Mouse (Mus musculus): ENCODE results near the gene Qtrt1. TPM values are rescaled to one million over a fixed set of nuclear protein-coding genes. Genes with fewer than 3 reads are reported as not detected.

Qtrt1 gene
- polyA plus RNA-seq, 1 experiment from 2014 or later, result 48.9 TPM

DNA sequence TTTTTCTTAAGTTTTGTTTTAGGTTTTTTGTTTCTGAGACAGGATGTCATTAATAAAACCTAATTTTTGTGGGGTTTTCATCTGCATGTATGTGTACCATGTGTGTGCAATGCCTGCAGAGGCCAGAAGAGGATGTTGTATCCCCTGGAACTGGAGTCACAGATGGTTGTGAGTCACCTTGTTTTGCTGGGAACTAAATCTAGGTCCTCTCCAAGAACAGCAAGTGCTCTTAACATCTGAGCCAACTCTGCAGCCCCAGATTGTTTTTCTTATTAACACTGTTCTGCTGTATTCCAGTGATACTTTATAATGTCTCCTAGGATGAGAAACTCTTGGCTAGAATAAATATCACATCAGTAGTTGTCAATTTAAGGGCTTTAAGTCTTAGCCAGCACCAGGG, 30.8 kb upstream of the Qtrt1 start:
- Histone ChIP-seq H3K4me2 (replicated peaks; ENCODE audit: low read depth, low read length) (no peak overlapping the region), H3K27me3 (ENCODE audit: control insufficient read depth, insufficient read depth, low read length) (no peaks in the 10 kb centered on the region), H3K9me3 (ENCODE audit: control insufficient read depth, low read length) (no peaks in the 10 kb centered on the region), H3K4me3 (ENCODE audit: low read depth, low read length) (no peak overlapping the region), H3K4me1 (replicated peaks; ENCODE audit: control insufficient read depth, insufficient read depth, low read length) (no peaks in the 10 kb centered on the region), H3K36me3 (ENCODE audit: control insufficient read depth, insufficient read depth, low read length) (0 out of 2 replicates have a peak, but pooled peaks cover 2% of the 10 kb centered on the region), H3K9ac (ENCODE audit: low read depth, low read length) (no peak overlapping the region), H3K27ac (ENCODE audit: low read depth, low read length) (no peak overlapping the region)
- no peak for DNase-seq (ENCODE audit: low spot score)
- ATAC-seq (ENCODE audit: low FRiP score), result no peak

DNA sequence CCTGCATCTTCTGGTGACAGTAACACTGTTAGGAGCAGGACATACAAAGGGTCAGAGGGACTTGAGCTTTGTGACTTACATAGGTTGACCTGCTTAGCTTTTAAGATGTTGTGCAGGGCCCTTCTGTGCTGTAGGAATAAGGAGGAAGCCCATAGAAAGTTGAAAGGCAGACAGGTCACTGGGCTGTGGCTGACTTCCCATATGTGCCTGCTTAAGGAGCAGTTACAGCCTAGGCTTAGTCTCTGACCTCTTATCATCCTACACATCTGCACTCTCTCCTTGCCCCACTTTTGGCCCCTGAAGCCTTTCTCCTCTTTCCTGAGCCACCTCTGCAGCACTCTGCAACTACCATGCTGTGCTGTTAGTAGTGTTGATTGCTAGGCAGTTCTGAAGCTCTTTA, 27.7 kb upstream of the Qtrt1 start:
- 0 out of 2 replicates have a peak, but pooled peaks cover 4% of the 10 kb centered on the region for H3K36me3 ChIP-seq (ENCODE audit: control insufficient read depth, insufficient read depth, low read length)
- H3K27ac ChIP-seq (ENCODE audit: low read depth, low read length), result no peak overlapping the region
- DNase-seq (ENCODE audit: low spot score) (no peak), ATAC-seq (ENCODE audit: low FRiP score) (no peak)
- H3K9ac ChIP-seq (ENCODE audit: low read depth, low read length), result no peak overlapping the region
- no peaks in the 10 kb centered on the region for H3K27me3 ChIP-seq (ENCODE audit: control insufficient read depth, insufficient read depth, low read length)
- H3K4me2 ChIP-seq (replicated peaks; ENCODE audit: low read depth, low read length), result no peak overlapping the region
- H3K4me1 ChIP-seq (replicated peaks; ENCODE audit: control insufficient read depth, insufficient read depth, low read length), result no peaks in the 10 kb centered on the region
- H3K9me3 ChIP-seq (ENCODE audit: control insufficient read depth, low read length), result no peaks in the 10 kb centered on the region
- no peak overlapping the region for H3K4me3 ChIP-seq (ENCODE audit: low read depth, low read length)

GRCm38 (mm10) chr9:21392646-21393175, 18.9 kb upstream of the Qtrt1 start:
- H3K27ac ChIP-seq (ENCODE audit: low read depth, low read length), result no peak overlapping the region
- H3K27me3 ChIP-seq (ENCODE audit: control insufficient read depth, insufficient read depth, low read length), result no peaks in the 10 kb centered on the region
- no peak overlapping the region for H3K4me2 ChIP-seq (replicated peaks; ENCODE audit: low read depth, low read length)
- DNase-seq (ENCODE audit: low spot score) (no peak), ATAC-seq (ENCODE audit: low FRiP score) (no peak)
- H3K9me3 ChIP-seq (ENCODE audit: control insufficient read depth, low read length), result no peaks in the 10 kb centered on the region
- H3K36me3 ChIP-seq (ENCODE audit: control insufficient read depth, insufficient read depth, low read length), result peaks cover 25% of the 10 kb centered on the region
- 91% methylated on average over 10 of the region's 10 CpGs for WGBS
- no peaks in the 10 kb centered on the region for H3K4me1 ChIP-seq (replicated peaks; ENCODE audit: control insufficient read depth, insufficient read depth, low read length)
- H3K4me3 ChIP-seq (ENCODE audit: low read depth, low read length), result no peak overlapping the region
- H3K9ac ChIP-seq (ENCODE audit: low read depth, low read length), result no peak overlapping the region

DNA sequence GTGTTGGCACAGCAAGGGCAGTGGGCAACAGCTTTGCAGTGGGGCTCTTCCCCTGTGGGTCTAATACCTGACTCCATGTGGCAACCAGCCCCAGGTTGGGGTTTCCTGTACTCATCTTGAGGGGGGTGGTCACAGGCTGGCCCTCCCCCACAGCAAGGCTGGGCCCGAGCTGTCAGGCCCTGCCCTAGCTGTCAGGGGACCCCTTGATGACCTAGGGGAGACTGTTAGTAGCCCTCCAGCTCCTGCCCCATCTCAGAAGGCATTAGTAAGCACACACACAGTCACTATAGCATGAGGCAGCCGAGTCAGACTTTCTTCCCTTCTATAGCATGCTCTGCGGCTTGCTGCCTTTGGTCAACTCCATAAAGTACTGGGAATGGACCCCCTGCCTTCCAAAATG, 15.9 kb upstream of the Qtrt1 start:
- DNase-seq (ENCODE audit: low spot score) (no peak), ATAC-seq (ENCODE audit: low FRiP score) (no peak)
- no peak overlapping the region for H3K4me3 ChIP-seq (ENCODE audit: low read depth, low read length)
- no peaks in the 10 kb centered on the region for H3K4me1 ChIP-seq (replicated peaks; ENCODE audit: control insufficient read depth, insufficient read depth, low read length)
- no peaks in the 10 kb centered on the region for H3K9me3 ChIP-seq (ENCODE audit: control insufficient read depth, low read length)
- WGBS, result 89% methylated on average over 3 of the region's 3 CpGs
- H3K27ac ChIP-seq (ENCODE audit: low read depth, low read length), result no peak overlapping the region
- peaks cover 30% of the 10 kb centered on the region for H3K36me3 ChIP-seq (ENCODE audit: control insufficient read depth, insufficient read depth, low read length)
- no peak overlapping the region for H3K9ac ChIP-seq (ENCODE audit: low read depth, low read length)
- H3K4me2 ChIP-seq (replicated peaks; ENCODE audit: low read depth, low read length), result no peak overlapping the region
- no peaks in the 10 kb centered on the region for H3K27me3 ChIP-seq (ENCODE audit: control insufficient read depth, insufficient read depth, low read length)

DNA sequence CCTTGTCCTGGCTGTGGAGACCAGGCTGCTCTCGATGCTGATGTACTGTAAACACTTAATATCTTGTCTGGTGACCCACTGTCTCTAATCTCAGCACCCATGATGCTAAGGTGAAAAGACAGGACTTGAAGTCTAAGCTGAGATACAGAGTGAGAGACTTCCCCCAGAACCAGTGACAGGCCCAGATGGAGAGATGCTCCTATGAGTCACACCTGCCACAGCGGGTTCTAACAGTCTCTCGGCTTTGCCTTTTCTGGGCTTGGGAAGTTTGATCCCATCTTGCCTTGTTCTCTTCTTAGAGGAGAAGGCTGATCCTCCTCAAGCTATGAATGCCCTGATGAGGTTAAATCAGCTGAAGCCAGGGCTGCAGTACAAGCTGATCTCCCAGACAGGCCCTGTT, 14.5 kb upstream of the Qtrt1 start:
- no peak overlapping the region for H3K4me2 ChIP-seq (replicated peaks; ENCODE audit: low read depth, low read length)
- no peaks in the 10 kb centered on the region for H3K4me1 ChIP-seq (replicated peaks; ENCODE audit: control insufficient read depth, insufficient read depth, low read length)
- no peak for ATAC-seq (ENCODE audit: low FRiP score)
- no peak overlapping the region for H3K4me3 ChIP-seq (ENCODE audit: low read depth, low read length)
- H3K9me3 ChIP-seq (ENCODE audit: control insufficient read depth, low read length), result no peaks in the 10 kb centered on the region
- H3K9ac ChIP-seq (ENCODE audit: low read depth, low read length), result no peak overlapping the region
- peaks cover 30% of the 10 kb centered on the region for H3K36me3 ChIP-seq (ENCODE audit: control insufficient read depth, insufficient read depth, low read length)
- DNase-seq (ENCODE audit: low spot score), result no peak
- WGBS, result 96% methylated on average over 3 of the region's 3 CpGs
- H3K27ac ChIP-seq (ENCODE audit: low read depth, low read length), result no peak overlapping the region
- H3K27me3 ChIP-seq (ENCODE audit: control insufficient read depth, insufficient read depth, low read length), result no peaks in the 10 kb centered on the region

- Histone ChIP-seq H3K27ac (ENCODE audit: low read depth, low read length) (no peak overlapping the region), H3K36me3 (ENCODE audit: control insufficient read depth, insufficient read depth, low read length) (peaks cover 44% of the 10 kb centered on the region), H3K4me1 (replicated peaks; ENCODE audit: control insufficient read depth, insufficient read depth, low read length) (no peaks in the 10 kb centered on the region), H3K27me3 (ENCODE audit: control insufficient read depth, insufficient read depth, low read length) (no peaks in the 10 kb centered on the region), H3K4me3 (ENCODE audit: low read depth, low read length) (no peak overlapping the region), H3K4me2 (replicated peaks; ENCODE audit: low read depth, low read length) (no peak overlapping the region), H3K9me3 (ENCODE audit: control insufficient read depth, low read length) (no peaks in the 10 kb centered on the region), H3K9ac (ENCODE audit: low read depth, low read length) (no peak overlapping the region)
- WGBS, result 94% methylated on average over 9 of the region's 9 CpGs
- ATAC-seq (ENCODE audit: low FRiP score) (no peak), DNase-seq (ENCODE audit: low spot score) (no peak)
Measured at GRCm38 (mm10) chr9:21401042-21401441, 10.6 kb upstream of the Qtrt1 start.

DNA sequence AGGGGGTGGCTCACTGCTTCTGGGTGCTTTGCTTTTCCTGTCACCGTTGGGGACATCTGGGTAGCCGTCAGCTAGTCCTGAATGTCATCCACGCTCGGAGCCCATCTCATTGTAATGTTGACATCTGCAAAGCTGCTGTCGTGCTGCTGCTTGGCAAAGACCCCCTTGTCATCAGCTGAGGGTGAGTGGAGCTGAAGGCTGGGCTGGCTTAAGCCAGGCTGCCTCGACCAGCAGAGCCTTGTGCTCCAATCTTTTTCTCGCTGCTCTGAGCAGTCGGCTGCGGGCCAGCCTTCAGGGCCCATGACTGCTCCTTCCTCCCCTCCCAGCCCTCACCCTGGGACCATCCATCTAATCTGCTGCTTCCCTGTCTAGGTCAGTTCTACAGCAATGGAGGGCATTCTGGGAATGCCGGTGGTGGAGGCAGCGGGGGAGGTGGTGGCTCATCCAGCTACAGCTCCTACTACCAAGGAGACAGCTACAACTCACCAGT, 8.8 kb upstream of the Qtrt1 start:
- no peaks in the 10 kb centered on the region for H3K9me3 ChIP-seq (ENCODE audit: control insufficient read depth, low read length)
- no peaks in the 10 kb centered on the region for H3K4me1 ChIP-seq (replicated peaks; ENCODE audit: control insufficient read depth, insufficient read depth, low read length)
- no peak for ATAC-seq (ENCODE audit: low FRiP score)
- peaks cover 41% of the 10 kb centered on the region for H3K36me3 ChIP-seq (ENCODE audit: control insufficient read depth, insufficient read depth, low read length)
- no peak overlapping the region for H3K9ac ChIP-seq (ENCODE audit: low read depth, low read length)
- no peak for DNase-seq (ENCODE audit: low spot score)
- H3K4me2 ChIP-seq (replicated peaks; ENCODE audit: low read depth, low read length), result no peak overlapping the region
- H3K27ac ChIP-seq (ENCODE audit: low read depth, low read length), result no peak overlapping the region
- WGBS, result 96% methylated on average over 11 of the region's 11 CpGs
- H3K4me3 ChIP-seq (ENCODE audit: low read depth, low read length), result no peak overlapping the region
- H3K27me3 ChIP-seq (ENCODE audit: control insufficient read depth, insufficient read depth, low read length), result no peaks in the 10 kb centered on the region

- DNase-seq (ENCODE audit: low spot score) (no peak), ATAC-seq (ENCODE audit: low FRiP score) (no peak)
- Histone ChIP-seq H3K27me3 (ENCODE audit: control insufficient read depth, insufficient read depth, low read length) (no peaks in the 10 kb centered on the region), H3K4me3 (ENCODE audit: low read depth, low read length) (no peak overlapping the region), H3K9me3 (ENCODE audit: control insufficient read depth, low read length) (no peaks in the 10 kb centered on the region), H3K36me3 (ENCODE audit: control insufficient read depth, insufficient read depth, low read length) (peaks cover 37% of the 10 kb centered on the region), H3K27ac (ENCODE audit: low read depth, low read length) (no peak overlapping the region), H3K4me1 (replicated peaks; ENCODE audit: control insufficient read depth, insufficient read depth, low read length) (no peaks in the 10 kb centered on the region), H3K4me2 (replicated peaks; ENCODE audit: low read depth, low read length) (no peak overlapping the region), H3K9ac (ENCODE audit: low read depth, low read length) (no peak overlapping the region)
- WGBS, result 97% methylated on average over 5 of the region's 5 CpGs
Measured at GRCm38 (mm10) chr9:21403745-21404144, 7.9 kb upstream of the Qtrt1 start.

- Histone ChIP-seq H3K27ac (ENCODE audit: low read depth, low read length) (no peak overlapping the region), H3K4me2 (replicated peaks; ENCODE audit: low read depth, low read length) (no peak overlapping the region), H3K27me3 (ENCODE audit: control insufficient read depth, insufficient read depth, low read length) (no peaks in the 10 kb centered on the region), H3K9ac (ENCODE audit: low read depth, low read length) (no peak overlapping the region), H3K4me3 (ENCODE audit: low read depth, low read length) (no peak overlapping the region), H3K4me1 (replicated peaks; ENCODE audit: control insufficient read depth, insufficient read depth, low read length) (no peaks in the 10 kb centered on the region), H3K9me3 (ENCODE audit: control insufficient read depth, low read length) (no peaks in the 10 kb centered on the region), H3K36me3 (ENCODE audit: control insufficient read depth, insufficient read depth, low read length) (peaks cover 28% of the 10 kb centered on the region)
- WGBS, result 82% methylated on average over 4 of the region's 4 CpGs
- no peak for DNase-seq (ENCODE audit: low spot score)
- ATAC-seq (ENCODE audit: low FRiP score), result no peak
Measured at GRCm38 (mm10) chr9:21405525-21405924, 6.1 kb upstream of the Qtrt1 start.

Measured in hindbrain, embryonic 11.5 days (tissue).